Mouse (Mus musculus): ENCODE data around the gene Pacsin3.

Gene Pacsin3

GRCm38 (mm10) chr2:91263692-91264660 is 8.2 kb downstream of the Pacsin3 start:
- DNase-seq: no peak

GRCm38 (mm10) chr2:91264711-91265681 is 9.2 kb downstream of the Pacsin3 start, which contains the start of gene Arfgap2:
TSS of gene Arfgap2 (plus strand) at chr2:91264974.
- DNase-seq: peak; percentile 91 to 95

GRCm38 (mm10) chr2:91268042-91268441 is 12.3 kb downstream of the Pacsin3 start:
- no peak for DNase-seq

- no peak for DNase-seq
Observed at GRCm38 (mm10) chr2:91268706-91269105, 13.0 kb downstream of the Pacsin3 start.

GRCm38 (mm10) chr2:91269687-91270133 is 14.0 kb downstream of the Pacsin3 start:
- DNase-seq: no peak

GRCm38 (mm10) chr2:91278749-91279371 is 23.1 kb downstream of the Pacsin3 start:
- DNase-seq: peak in 1 of 2 experiments; percentile 24

- DNase-seq: no peak
Observed at GRCm38 (mm10) chr2:91279372-91279755, 23.6 kb downstream of the Pacsin3 start.

- DNase-seq: no peak
Observed at GRCm38 (mm10) chr2:91281366-91281765, 25.6 kb downstream of the Pacsin3 start.

- DNase-seq: no peak
Observed at GRCm38 (mm10) chr2:91283972-91284371, 28.2 kb downstream of the Pacsin3 start.

GRCm38 (mm10) chr2:91284375-91285199 is 28.8 kb downstream of the Pacsin3 start:
- no peak for DNase-seq

GRCm38 (mm10) chr2:91285885-91286505 is 30.2 kb downstream of the Pacsin3 start:
- peak; percentile 56 to 61 for DNase-seq

- no peak for DNase-seq
Observed at GRCm38 (mm10) chr2:91287563-91287962, 31.8 kb downstream of the Pacsin3 start.

GRCm38 (mm10) chr2:91291197-91292007 is 35.6 kb downstream of the Pacsin3 start:
- no peak for DNase-seq

- DNase-seq: no peak
Observed at GRCm38 (mm10) chr2:91294226-91294625, 38.5 kb downstream of the Pacsin3 start.

- DNase-seq: no peak
Observed at GRCm38 (mm10) chr2:91295895-91296294, 40.1 kb downstream of the Pacsin3 start.

GRCm38 (mm10) chr2:91299156-91299555 is 43.4 kb downstream of the Pacsin3 start:
- no peak for DNase-seq

- DNase-seq: no peak
Observed at GRCm38 (mm10) chr2:91300784-91301183, 45.0 kb downstream of the Pacsin3 start.

GRCm38 (mm10) chr2:91301836-91302235 is 46.1 kb downstream of the Pacsin3 start:
- DNase-seq: no peak

GRCm38 (mm10) chr2:91302845-91303244 is 47.1 kb downstream of the Pacsin3 start:
- DNase-seq: no peak

- DNase-seq: no peak
Observed at GRCm38 (mm10) chr2:91305926-91306325, 50.2 kb downstream of the Pacsin3 start.
